Mouse (Mus musculus) heart, postnatal 0 days (tissue): ENCODE measurements around the gene Anln.

Experiments used
- CTCF ChIP-seq: IDR thresholded peaks from 2 replicates; pipeline ENCODE4 v1.5.1; 2016; ENCODE audit warnings: antibody characterized with exemption, control low read depth, low read depth
- EP300 ChIP-seq: IDR thresholded peaks from 2 replicates; pipeline ENCODE4 v1.6.1; 2016; ENCODE audit warnings: antibody characterized with exemption, low read depth

- TF ChIP-seq CTCF (no peak), EP300 (no peak)
Measured at GRCm38 (mm10) chr9:22429533-22430241, 40.7 kb upstream of the Anln start.
